Mouse (Mus musculus): ENCODE measurements at regions not wholly inside any gene's neighbourhood (a gene's known extent, or its start where the extent isn't known, plus 50 kb on each side); places are given as distances from the start of the nearest gene placed in this dataset.

GRCm38 (mm10) chr17:9308507-9308906, 113.4 kb upstream of the Gm17728 start:
- Histone ChIP-seq H3K9me3 (replicated peaks) (no peaks in the 10 kb centered on the region), H3K27me3 (no peaks in the 10 kb centered on the region), H3K27ac (no peak overlapping the region), H3K36me3 (no peaks in the 10 kb centered on the region), H3K4me1 (replicated peaks) (no peaks in the 10 kb centered on the region), H3K4me2 (no peak overlapping the region), H3K9ac (no peak overlapping the region), H3K4me3 (replicated peaks) (no peak overlapping the region)
- DNase-seq (no peak), ATAC-seq (ENCODE audit: low read depth) (no peak)
- 55% methylated on average over 2 of the region's 2 CpGs for WGBS (ENCODE audit: insufficient replicate concordance)

GRCm38 (mm10) chr17:9322772-9323171, 99.1 kb upstream of the Gm17728 start:
- Histone ChIP-seq H3K36me3 (no peaks in the 10 kb centered on the region), H3K27me3 (no peaks in the 10 kb centered on the region), H3K9ac (no peak overlapping the region), H3K4me2 (no peak overlapping the region), H3K4me1 (replicated peaks) (no peaks in the 10 kb centered on the region), H3K9me3 (replicated peaks) (no peaks in the 10 kb centered on the region), H3K4me3 (replicated peaks) (no peak overlapping the region), H3K27ac (no peak overlapping the region)
- WGBS (ENCODE audit: insufficient replicate concordance), result 50% methylated on average over 6 of the region's 6 CpGs
- ATAC-seq (ENCODE audit: low read depth), result no peak
- DNase-seq, result no peak

GRCm38 (mm10) chr17:9328886-9329455, 92.9 kb upstream of the Gm17728 start:
- Histone ChIP-seq H3K9ac (no peak overlapping the region), H3K27ac (no peak overlapping the region), H3K4me1 (replicated peaks) (no peaks in the 10 kb centered on the region), H3K4me2 (no peak overlapping the region), H3K36me3 (no peaks in the 10 kb centered on the region), H3K9me3 (replicated peaks) (no peaks in the 10 kb centered on the region), H3K27me3 (no peaks in the 10 kb centered on the region), H3K4me3 (replicated peaks) (no peak overlapping the region)
- ATAC-seq (ENCODE audit: low read depth), result no peak
- no peak for DNase-seq
- 63% methylated on average over 4 of the region's 4 CpGs for WGBS (ENCODE audit: insufficient replicate concordance)

GRCm38 (mm10) chr17:9357572-9358159, 64.2 kb upstream of the Gm17728 start:
- DNase-seq, result no peak
- ATAC-seq (ENCODE audit: low read depth), result no peak
- no peaks in the 10 kb centered on the region for H3K27me3 ChIP-seq
- H3K36me3 ChIP-seq, result no peaks in the 10 kb centered on the region
- H3K9me3 ChIP-seq (replicated peaks), result no peaks in the 10 kb centered on the region
- no peak overlapping the region for H3K27ac ChIP-seq
- no peak overlapping the region for H3K4me3 ChIP-seq (replicated peaks)
- H3K4me1 ChIP-seq (replicated peaks), result no peaks in the 10 kb centered on the region
- H3K9ac ChIP-seq, result no peak overlapping the region
- H3K4me2 ChIP-seq, result no peak overlapping the region
- WGBS (ENCODE audit: insufficient replicate concordance), result 63% methylated on average over 5 of the region's 5 CpGs
